Mouse (Mus musculus) C2C12 (cell line): ENCODE results near the gene Hexim2.

ENCODE experiments used
- CEBPB ChIP-seq: IDR thresholded peaks from one replicate; pipeline ENCODE4 v1.6.1; 2011; ENCODE audit warnings: low read depth, mild to moderate bottlenecking, control low read depth, moderate library complexity
- CTCF ChIP-seq: IDR thresholded peaks from one replicate; pipeline ENCODE4 v1.5.1; 2011; ENCODE audit not compliant: control insufficient read depth, insufficient read depth, insufficient read length
- MAX ChIP-seq: IDR thresholded peaks from one replicate; pipeline ENCODE4 v1.6.1; 2011; ENCODE audit warnings: mild to moderate bottlenecking, control low read depth
- MYOG ChIP-seq: IDR thresholded peaks from one replicate; pipeline ENCODE4 v1.6.1; 2011; ENCODE audit not compliant: control insufficient read depth, insufficient read length; ENCODE audit errors: extremely low read depth
- USF1 ChIP-seq: IDR thresholded peaks from one replicate; pipeline ENCODE4 v1.6.1; 2011; ENCODE audit warnings: low read depth, mild to moderate bottlenecking, control low read depth, moderate library complexity

DNA sequence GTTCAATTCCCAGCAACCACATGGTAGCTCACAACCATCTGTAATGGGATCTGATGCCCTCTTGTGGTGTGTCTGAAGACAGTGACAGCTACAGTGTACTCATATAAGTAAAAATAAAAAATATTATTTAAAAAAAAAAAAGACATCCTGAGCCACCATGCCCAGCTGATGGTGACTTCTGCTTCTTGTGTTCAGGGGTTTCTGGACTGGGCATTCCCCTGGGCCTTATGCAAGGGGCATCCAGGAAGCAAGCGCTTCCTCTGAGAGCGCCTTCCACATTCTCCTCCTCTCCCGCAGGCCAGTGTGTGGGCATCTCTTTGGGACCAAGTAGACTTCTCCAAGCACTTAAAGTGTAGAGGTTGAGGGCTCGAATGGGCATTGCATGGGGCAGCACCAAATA, 14.2 kb downstream of the Hexim2 start:
- no peak for TF ChIP-seq CTCF
- TF ChIP-seq MAX = no peak
- no peak for TF ChIP-seq CEBPB
- TF ChIP-seq USF1 = no peak
- no peak for TF ChIP-seq MYOG
